Mouse (Mus musculus): ENCODE measurements around the gene E330009J07Rik. TPM values are rescaled to one million over a fixed set of nuclear protein-coding genes. Genes with fewer than 3 reads are reported as not detected.

Gene E330009J07Rik
- polyA plus RNA-seq, 2 experiments from 2014 or later, result 4.1 to 7.9 TPM

Other genes with a start within 250 kb of the E330009J07Rik start
- 10 to 100 TPM; 60.1 to 72.0 TPM for gene Agk, start 111.0 kb downstream of the E330009J07Rik start, polyA plus RNA-seq (2017; shearing (Covaris generic))
- not detected for gene Wee2, start 3.0 kb upstream of the E330009J07Rik start, polyA plus RNA-seq (2017; shearing (Covaris generic))
- 100 to 1,000 TPM; 112 to 118 TPM for gene Ssbp1, start 35.2 kb upstream of the E330009J07Rik start, polyA plus RNA-seq (2017; shearing (Covaris generic))
- not detected for gene Tas2r137, start 55.1 kb upstream of the E330009J07Rik start, polyA plus RNA-seq (2017; shearing (Covaris generic))
- not detected for gene Tas2r108, start 57.4 kb upstream of the E330009J07Rik start, polyA plus RNA-seq (2017; shearing (Covaris generic))
- not detected for gene Prss37, start 83.4 kb upstream of the E330009J07Rik start, polyA plus RNA-seq (2017; shearing (Covaris generic))
- gene Olfr461, start 118.9 kb upstream of the E330009J07Rik start, polyA plus RNA-seq (2017; shearing (Covaris generic)), result not detected
- gene Olfr460, start 133.4 kb upstream of the E330009J07Rik start, polyA plus RNA-seq (2017; shearing (Covaris generic)), result not detected
- gene Clec5a, start 149.7 kb upstream of the E330009J07Rik start, polyA plus RNA-seq (2017; shearing (Covaris generic)), result not detected
- not detected for gene Tas2r138, start 177.2 kb upstream of the E330009J07Rik start, polyA plus RNA-seq (2017; shearing (Covaris generic))
- gene Mgam, start 192.7 kb upstream of the E330009J07Rik start, polyA plus RNA-seq (2017; shearing (Covaris generic)), result under 1 TPM in 1 of 2 experiments, not detected in 1; 0.16 TPM